Mouse (Mus musculus): ENCODE measurements around the gene Cmpk1. TPM values are rescaled to one million over a fixed set of nuclear protein-coding genes. Genes with fewer than 3 reads are reported as not detected.
"Not testable (repeated sequence)": the region's sequence is repeated elsewhere in the genome, so short reads cannot be mapped to it uniquely, and the experiment has no call there.

Gene Cmpk1
- polyA plus RNA-seq, 1 experiment from 2014 or later = 175 TPM

DNA sequence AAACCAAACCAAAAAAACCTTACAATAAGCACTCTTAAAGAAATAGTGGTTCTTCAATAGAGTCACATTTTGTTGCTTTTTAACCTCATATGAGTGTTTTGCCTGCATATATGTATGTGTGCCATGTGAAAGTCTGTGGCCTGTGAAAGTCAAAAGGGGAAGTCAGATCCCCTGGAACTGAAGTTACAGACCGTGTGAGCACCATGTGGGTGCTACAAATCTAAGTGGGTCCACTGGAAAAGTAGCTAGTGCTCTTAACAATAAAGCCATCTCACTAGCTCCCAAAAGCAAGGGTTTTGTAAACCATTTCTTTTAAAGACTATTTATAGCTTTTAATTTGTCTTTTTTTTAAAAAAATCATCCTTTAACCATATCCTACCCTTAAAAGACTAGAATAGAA lies 4.4 kb downstream of the Cmpk1 start:
- H3K4me2 ChIP-seq (replicated peaks; ENCODE audit: low read depth) = no peak overlapping the region
- no peak overlapping the region for H3K4me3 ChIP-seq (ENCODE audit: low read depth, low read length)
- ATAC-seq (ENCODE audit: low FRiP score, low TSS enrichment) (no peak), DNase-seq (ENCODE audit: low spot score) (no peak)
- H3K27ac ChIP-seq (replicated peaks) = no peak overlapping the region
- TF ChIP-seq EP300 (optimal IDR thresholded peaks at IDR 0.05) (no peak), CTCF (IDR thresholded peaks at IDR 0.05; ENCODE audit: low read depth) (no peak)
- no peaks in the 10 kb centered on the region for H3K4me1 ChIP-seq (replicated peaks; ENCODE audit: control insufficient read depth, insufficient read depth)
- H3K9ac ChIP-seq (ENCODE audit: low read length) = no peak overlapping the region
- 88% methylated on average over 1 of the region's 1 CpGs for WGBS
- H3K36me3 ChIP-seq (ENCODE audit: control insufficient read depth, insufficient read depth, low read length) = no peaks in the 10 kb centered on the region
- no peaks in the 10 kb centered on the region for H3K27me3 ChIP-seq (ENCODE audit: control insufficient read depth, insufficient read depth, low read length)
- H3K9me3 ChIP-seq (ENCODE audit: control insufficient read depth, low read length) = no peaks in the 10 kb centered on the region

DNA sequence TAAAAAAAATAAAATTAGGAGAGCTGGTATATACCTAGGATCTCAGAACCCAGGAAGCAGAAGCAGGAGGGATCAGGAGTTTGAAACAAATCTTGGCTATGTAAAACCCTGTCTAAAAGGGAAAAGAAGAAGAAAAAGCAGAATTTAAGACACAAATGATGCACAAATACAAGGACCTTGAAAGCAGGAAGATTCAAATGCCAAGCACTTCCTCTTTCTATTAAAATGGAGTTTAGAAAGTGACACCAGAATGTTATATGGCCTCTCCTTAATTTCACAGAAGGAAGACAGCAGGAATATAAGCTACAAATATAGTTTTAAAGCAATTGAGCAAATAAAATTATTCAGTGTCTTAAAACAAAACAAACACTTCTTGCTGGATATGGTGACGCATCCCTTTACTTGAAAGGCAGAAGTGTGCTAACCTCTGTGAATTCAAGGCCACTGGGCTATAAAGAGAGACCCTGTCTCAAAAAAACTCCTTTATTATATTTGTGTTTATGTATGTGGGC lies 13.8 kb downstream of the Cmpk1 start:
- Histone ChIP-seq H3K27ac (replicated peaks) (no peak overlapping the region), H3K9me3 (ENCODE audit: control insufficient read depth, low read length) (no peaks in the 10 kb centered on the region), H3K27me3 (ENCODE audit: control insufficient read depth, insufficient read depth, low read length) (no peaks in the 10 kb centered on the region), H3K36me3 (ENCODE audit: control insufficient read depth, insufficient read depth, low read length) (no peaks in the 10 kb centered on the region), H3K4me1 (replicated peaks; ENCODE audit: control insufficient read depth, insufficient read depth) (no peaks in the 10 kb centered on the region), H3K4me3 (ENCODE audit: low read depth, low read length) (no peak overlapping the region), H3K9ac (ENCODE audit: low read length) (no peak overlapping the region), H3K4me2 (replicated peaks; ENCODE audit: low read depth) (no peak overlapping the region)
- DNase-seq (ENCODE audit: low spot score) (no peak), ATAC-seq (ENCODE audit: low FRiP score, low TSS enrichment) (no peak)
- TF ChIP-seq EP300 (optimal IDR thresholded peaks at IDR 0.05) (no peak), CTCF (IDR thresholded peaks at IDR 0.05; ENCODE audit: low read depth) (no peak)
- WGBS = 87% methylated on average over 1 of the region's 1 CpGs

DNA sequence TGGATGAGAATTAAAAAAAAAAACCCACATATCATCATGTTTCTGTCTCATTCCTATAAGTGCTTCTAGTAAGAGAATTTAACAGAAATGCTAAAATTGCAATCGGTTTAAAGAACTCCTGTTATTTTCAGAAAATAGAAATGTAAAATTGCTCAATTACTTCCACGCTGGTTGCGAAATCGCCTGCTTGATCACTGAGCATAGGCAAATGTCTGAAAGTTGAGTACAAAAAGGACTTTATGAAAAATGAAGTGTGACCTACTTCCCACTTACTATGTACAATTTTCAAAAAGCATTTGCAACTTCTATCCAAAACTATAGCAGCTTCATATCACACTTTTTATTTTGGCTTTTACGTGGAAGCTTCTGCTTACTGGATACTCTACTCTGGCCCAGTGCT lies 16.3 kb downstream of the Cmpk1 start:
- ATAC-seq (ENCODE audit: low FRiP score, low TSS enrichment) (no peak), DNase-seq (ENCODE audit: low spot score) (no peak)
- WGBS = 89% methylated on average over 5 of the region's 5 CpGs

DNA sequence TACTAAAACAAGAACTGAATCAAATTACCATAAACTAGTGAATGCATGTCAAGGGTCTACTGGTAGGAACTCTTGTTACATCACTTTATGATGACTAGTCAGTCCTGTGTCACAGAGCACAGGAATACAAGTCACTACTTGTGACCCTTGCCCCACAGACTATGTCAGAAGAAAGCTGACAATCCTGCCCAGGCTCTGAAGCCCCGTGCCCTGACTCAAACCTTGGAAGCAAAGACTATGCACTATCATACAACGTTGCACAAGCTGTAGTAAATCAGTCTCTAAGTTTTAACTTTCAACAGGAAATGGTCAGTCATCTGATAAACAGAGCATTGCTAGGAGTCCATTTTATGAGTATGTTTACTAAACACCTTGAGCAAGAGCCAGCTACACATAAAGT lies 26.2 kb downstream of the Cmpk1 start:
- H3K4me2 ChIP-seq (replicated peaks; ENCODE audit: low read depth); H3K27me3 ChIP-seq (ENCODE audit: control insufficient read depth, insufficient read depth, low read length); H3K9me3 ChIP-seq (ENCODE audit: control insufficient read depth, low read length); H3K27ac ChIP-seq (replicated peaks); H3K36me3 ChIP-seq (ENCODE audit: control insufficient read depth, insufficient read depth, low read length); DNase-seq (ENCODE audit: low spot score); ATAC-seq (ENCODE audit: low FRiP score, low TSS enrichment); H3K4me1 ChIP-seq (replicated peaks; ENCODE audit: control insufficient read depth, insufficient read depth); H3K9ac ChIP-seq (ENCODE audit: low read length); H3K4me3 ChIP-seq (ENCODE audit: low read depth, low read length): not testable (repeated sequence)
- 45% methylated on average over 2 of the region's 2 CpGs for WGBS

More for the DNA sequence above, 16.3 kb downstream of the Cmpk1 start:
- H3K4me2 ChIP-seq (replicated peaks; ENCODE audit: low read depth) = no peak overlapping the region
- H3K4me3 ChIP-seq (ENCODE audit: low read depth, low read length) = no peak overlapping the region
- H3K27ac ChIP-seq (replicated peaks) = no peak overlapping the region
- TF ChIP-seq CTCF (IDR thresholded peaks at IDR 0.05; ENCODE audit: low read depth) (no peak), EP300 (optimal IDR thresholded peaks at IDR 0.05) (no peak)
- no peaks in the 10 kb centered on the region for H3K27me3 ChIP-seq (ENCODE audit: control insufficient read depth, insufficient read depth, low read length)
- no peak overlapping the region for H3K9ac ChIP-seq (ENCODE audit: low read length)
- H3K36me3 ChIP-seq (ENCODE audit: control insufficient read depth, insufficient read depth, low read length) = no peaks in the 10 kb centered on the region
- no peaks in the 10 kb centered on the region for H3K4me1 ChIP-seq (replicated peaks; ENCODE audit: control insufficient read depth, insufficient read depth)
- no peaks in the 10 kb centered on the region for H3K9me3 ChIP-seq (ENCODE audit: control insufficient read depth, low read length)

DNA sequence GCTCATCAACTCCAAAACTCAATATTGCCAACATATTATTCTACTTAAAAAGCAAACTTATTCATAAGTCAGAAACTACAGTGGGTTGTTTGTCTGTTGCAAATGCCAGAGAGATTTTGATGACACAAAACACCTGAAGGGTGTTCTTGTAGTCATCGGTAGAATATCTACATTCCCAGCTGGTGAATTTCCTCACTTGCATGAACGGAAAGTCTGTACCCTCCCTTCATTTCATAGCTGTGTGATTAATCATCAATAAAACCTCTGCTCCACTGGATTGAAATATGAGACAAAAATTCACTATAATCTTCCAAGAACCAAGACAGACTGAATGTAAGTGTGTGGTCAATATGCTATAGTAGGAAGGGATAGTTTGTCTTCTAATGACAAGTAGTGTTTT lies 27.5 kb downstream of the Cmpk1 start:
- no peaks in the 10 kb centered on the region for H3K27me3 ChIP-seq (ENCODE audit: control insufficient read depth, insufficient read depth, low read length)
- no peak for DNase-seq (ENCODE audit: low spot score)
- TF ChIP-seq EP300 (optimal IDR thresholded peaks at IDR 0.05) (no peak), CTCF (IDR thresholded peaks at IDR 0.05; ENCODE audit: low read depth) (no peak)

DNA sequence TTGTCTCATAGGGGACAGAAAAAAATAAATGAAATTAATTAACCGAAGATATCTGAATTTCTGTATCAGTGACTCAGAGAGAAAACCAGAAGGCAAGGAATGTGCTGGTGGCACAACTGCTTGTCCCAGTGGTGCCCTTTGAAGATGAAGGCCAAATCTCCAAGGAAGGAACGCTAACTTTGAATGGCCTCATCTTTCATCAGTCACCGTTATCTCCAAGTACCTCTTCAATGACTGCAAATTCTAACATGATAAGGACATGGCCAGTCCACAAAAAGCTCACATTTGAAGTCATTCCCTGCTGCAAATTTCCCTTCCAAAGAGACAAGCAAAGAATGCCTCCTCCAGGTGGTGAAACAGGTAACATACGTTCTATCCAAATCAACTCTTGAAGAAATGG lies 28.3 kb downstream of the Cmpk1 start:
- no peaks in the 10 kb centered on the region for H3K4me1 ChIP-seq (replicated peaks; ENCODE audit: control insufficient read depth, insufficient read depth)
- H3K36me3 ChIP-seq (ENCODE audit: control insufficient read depth, insufficient read depth, low read length) = 0 out of 2 replicates have a peak, but pooled peaks cover 2% of the 10 kb centered on the region
- 92% methylated on average over 4 of the region's 4 CpGs for WGBS
- H3K9ac ChIP-seq (ENCODE audit: low read length) = no peak overlapping the region
- no peaks in the 10 kb centered on the region for H3K9me3 ChIP-seq (ENCODE audit: control insufficient read depth, low read length)
- DNase-seq (ENCODE audit: low spot score) (no peak), ATAC-seq (ENCODE audit: low FRiP score, low TSS enrichment) (no peak)
- H3K4me3 ChIP-seq (ENCODE audit: low read depth, low read length) = no peak overlapping the region
- no peak overlapping the region for H3K4me2 ChIP-seq (replicated peaks; ENCODE audit: low read depth)
- H3K27ac ChIP-seq (replicated peaks) = no peak overlapping the region
- H3K27me3 ChIP-seq (ENCODE audit: control insufficient read depth, insufficient read depth, low read length) = no peaks in the 10 kb centered on the region
- TF ChIP-seq CTCF (IDR thresholded peaks at IDR 0.05; ENCODE audit: low read depth) (no peak), EP300 (optimal IDR thresholded peaks at IDR 0.05) (no peak)

More for the DNA sequence above, 27.5 kb downstream of the Cmpk1 start:
- Histone ChIP-seq H3K4me3 (ENCODE audit: low read depth, low read length) (no peak overlapping the region), H3K4me1 (replicated peaks; ENCODE audit: control insufficient read depth, insufficient read depth) (no peaks in the 10 kb centered on the region), H3K9ac (ENCODE audit: low read length) (no peak overlapping the region), H3K4me2 (replicated peaks; ENCODE audit: low read depth) (no peak overlapping the region), H3K27ac (replicated peaks) (no peak overlapping the region), H3K36me3 (ENCODE audit: control insufficient read depth, insufficient read depth, low read length) (0 out of 2 replicates have a peak, but pooled peaks cover 2% of the 10 kb centered on the region), H3K9me3 (ENCODE audit: control insufficient read depth, low read length) (no peaks in the 10 kb centered on the region)
- ATAC-seq (ENCODE audit: low FRiP score, low TSS enrichment) = no peak
- WGBS = 73% methylated on average over 2 of the region's 2 CpGs

Data from stomach, postnatal 0 days (tissue).